Mouse (Mus musculus) testis, adult 2 months (tissue): ENCODE data around the gene Nat8f3. TPM values are rescaled to one million over a fixed set of nuclear protein-coding genes. Genes with fewer than 3 reads are reported as not detected.
"Not testable (repeated sequence)": the region's sequence is repeated elsewhere in the genome, so short reads cannot be mapped to it uniquely, and the experiment has no call there.

Experiments used
- H3K27ac ChIP-seq: fragments of 200-500 bp; 2 replicates; pipeline ENCODE4 v1.5.1; 2012; ENCODE audit warnings: low read depth, low read length; ENCODE audit not compliant: control insufficient read depth, insufficient read depth
- H3K27me3 ChIP-seq: fragments of 200-500 bp; 2 replicates; pipeline ENCODE4 v1.6.1; 2012; ENCODE audit warnings: mild to moderate bottlenecking, low read length, moderate library complexity; ENCODE audit not compliant: control insufficient read depth, insufficient read depth
- H3K36me3 ChIP-seq: fragments of 200-500 bp; 2 replicates; pipeline ENCODE4 v1.6.1; 2012; ENCODE audit warnings: mild to moderate bottlenecking, low read length; ENCODE audit not compliant: control insufficient read depth, insufficient read depth
- H3K4me1 ChIP-seq: fragments of 200-500 bp; 2 replicates; pipeline ENCODE4 v1.6.1; 2012; ENCODE audit warnings: low read length; ENCODE audit not compliant: control insufficient read depth, insufficient read depth
- H3K4me3 ChIP-seq: fragments of 200-500 bp; 2 replicates; pipeline ENCODE4 v1.5.1; 2012; ENCODE audit warnings: low read depth, mild to moderate bottlenecking, low read length, moderate library complexity, mixed read lengths; ENCODE audit not compliant: control insufficient read depth
- polyA plus RNA-seq: library from polyadenylated mRNA; depleted of rRNA; stranded (reverse); fragments of >200 nt; gene quantifications from 2 replicates; pipeline ENCODE4 v1.2.3, GENCODE M21; 2012; rRNA removed

Nat8f3 gene
- polyA plus RNA-seq, 1 experiment: 0.35 TPM

DNA sequence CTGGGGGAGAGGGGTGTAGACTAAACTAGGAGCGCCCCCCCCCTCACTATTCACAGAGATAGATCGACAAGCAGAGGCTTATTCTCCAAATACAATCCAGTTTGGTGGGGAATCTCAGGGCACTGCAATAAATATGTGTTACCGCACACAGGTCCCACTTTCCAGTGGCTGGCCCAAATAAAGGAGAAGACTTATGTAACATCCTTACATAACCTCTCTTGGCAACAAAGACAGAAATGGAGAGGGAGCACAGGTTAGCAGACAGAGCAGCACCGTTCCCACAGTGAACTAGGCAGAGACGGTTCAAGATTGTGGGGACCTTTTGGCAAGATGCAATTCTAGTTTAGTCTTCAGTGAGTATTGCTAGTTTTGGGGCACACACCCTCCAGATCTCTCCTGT is 56.3 kb downstream of the Nat8f3 start:
- not testable (repeated sequence) for H3K27me3 ChIP-seq, H3K36me3 ChIP-seq, H3K4me3 ChIP-seq, H3K27ac ChIP-seq, H3K4me1 ChIP-seq

- not testable (repeated sequence) for H3K36me3 ChIP-seq, H3K4me3 ChIP-seq, H3K4me1 ChIP-seq, H3K27ac ChIP-seq, H3K27me3 ChIP-seq
Measured at GRCm38 (mm10) chr6:85701943-85702342, 63.6 kb downstream of the Nat8f3 start.

Other genes starting within 250 kb of the Nat8f3 start
- gene Alms1, start 178.2 kb downstream of the Nat8f3 start, polyA plus RNA-seq: 11.6 and 13.5 TPM in 2 replicates
- 0.09 and 0.37 TPM in 2 replicates for gene Nat8f7, start 52.5 kb downstream of the Nat8f3 start, polyA plus RNA-seq
- 0.23 and 0.41 TPM in 2 replicates for gene Nat8f6, start 55.2 kb upstream of the Nat8f3 start, polyA plus RNA-seq
- gene Nat8f5, start 55.2 kb upstream of the Nat8f3 start, polyA plus RNA-seq: 1.3 and 2.9 TPM in 2 replicates
- gene Nat8, start 66.3 kb upstream of the Nat8f3 start, polyA plus RNA-seq: 10.4 and 10.7 TPM in 2 replicates
- gene Nat8f2, start 103.4 kb upstream of the Nat8f3 start, polyA plus RNA-seq: 0.22 and 0.23 TPM in 2 replicates
- 27.6 and 45.1 TPM in 2 replicates for gene Nat8f4, start 139.1 kb upstream of the Nat8f3 start, polyA plus RNA-seq
- gene Tprkb, start 146.1 kb upstream of the Nat8f3 start, polyA plus RNA-seq: 10.8 and 11.1 TPM in 2 replicates
- gene Nat8f1, start 149.9 kb upstream of the Nat8f3 start, polyA plus RNA-seq: 6.1 and 7.6 TPM in 2 replicates
- 12.2 and 15.7 TPM in 2 replicates for gene Dusp11, start 195.9 kb upstream of the Nat8f3 start, polyA plus RNA-seq